Mouse (Mus musculus): ENCODE results near the gene Tuba1b. TPM values are rescaled to one million over a fixed set of nuclear protein-coding genes. Genes with fewer than 3 reads are reported as not detected.

The Tuba1b gene
- polyA plus RNA-seq, 1 experiment from 2014 or later = 2,301 TPM

DNA sequence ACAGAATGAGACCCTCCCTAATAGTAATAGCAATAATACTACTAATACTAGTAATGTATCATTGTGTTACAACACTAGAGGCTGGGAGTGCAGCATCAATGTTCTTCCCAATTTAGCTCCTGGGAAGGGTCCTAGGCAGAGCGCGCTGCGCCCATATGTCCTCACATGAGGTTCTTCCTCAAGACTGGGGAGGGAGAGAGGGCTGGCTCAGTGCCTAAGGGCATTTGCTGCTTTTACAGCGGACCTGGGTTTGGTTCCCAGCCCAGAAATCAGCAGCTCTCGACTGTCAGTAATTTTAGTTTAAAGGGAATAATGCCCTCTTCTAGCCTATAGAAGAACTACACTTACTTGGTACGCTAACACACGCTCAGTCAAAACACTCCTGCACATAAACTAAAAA lies 46.8 kb downstream of the Tuba1b start:
- DNase-seq (ENCODE audit: low spot score) = no peak
- Histone ChIP-seq H3K9me3 (replicated peaks) (no peaks in the 10 kb centered on the region), H3K27me3 (ENCODE audit: low read depth, poor library complexity, severe bottlenecking) (peaks cover 21% of the 10 kb centered on the region), H3K27ac (no peak overlapping the region), H3K36me3 (no peaks in the 10 kb centered on the region), H3K4me3 (no peak overlapping the region), H3K4me1 (peaks cover 8% of the 10 kb centered on the region)
- WGBS = 81% methylated on average over 7 of the region's 7 CpGs

- WGBS = 72% methylated on average over 8 of the region's 8 CpGs
- no peak overlapping the region for H3K27ac ChIP-seq
- no peaks in the 10 kb centered on the region for H3K36me3 ChIP-seq
- H3K4me1 ChIP-seq = peaks cover 15% of the 10 kb centered on the region
- no peaks in the 10 kb centered on the region for H3K9me3 ChIP-seq (replicated peaks)
- H3K27me3 ChIP-seq (ENCODE audit: low read depth, poor library complexity, severe bottlenecking) = peaks cover 14% of the 10 kb centered on the region
- no peak for DNase-seq (ENCODE audit: low spot score)
- H3K4me3 ChIP-seq = no peak overlapping the region
Measured at GRCm38 (mm10) chr15:98886667-98887387, 47.5 kb downstream of the Tuba1b start.

DNA sequence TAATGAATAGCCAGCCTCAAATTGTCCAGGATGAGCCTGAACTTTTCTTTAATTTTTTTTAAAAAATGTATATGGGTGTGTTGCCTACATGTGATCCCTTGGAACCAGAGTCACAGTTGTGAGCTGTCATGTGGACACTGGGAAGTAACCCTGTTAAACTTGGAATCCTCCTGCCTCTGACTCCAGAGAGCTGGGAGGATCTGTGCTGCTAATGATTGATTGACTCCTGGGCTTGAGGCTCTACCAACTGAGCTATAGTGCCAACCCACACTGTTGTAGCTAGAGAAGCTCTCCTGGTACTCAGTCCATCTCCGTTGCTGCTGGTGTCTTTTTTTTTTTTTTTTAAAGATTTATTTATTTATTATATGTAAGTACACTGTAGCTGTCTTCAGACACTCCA lies 50.3 kb downstream of the Tuba1b start:
- no peaks in the 10 kb centered on the region for H3K27me3 ChIP-seq (ENCODE audit: low read depth, poor library complexity, severe bottlenecking)
- 81% methylated on average over 1 of the region's 1 CpGs for WGBS
- DNase-seq (ENCODE audit: low spot score) = no peak

GRCm38 (mm10) chr15:98883661-98884060 lies 50.7 kb downstream of the Tuba1b start:
- no peak for DNase-seq (ENCODE audit: low spot score)
- H3K9me3 ChIP-seq (replicated peaks) = no peaks in the 10 kb centered on the region
- no peak overlapping the region for H3K27ac ChIP-seq
- no peaks in the 10 kb centered on the region for H3K27me3 ChIP-seq (ENCODE audit: low read depth, poor library complexity, severe bottlenecking)
- no peak overlapping the region for H3K4me3 ChIP-seq
- peaks cover 11% of the 10 kb centered on the region for H3K36me3 ChIP-seq
- peaks cover 31% of the 10 kb centered on the region for H3K4me1 ChIP-seq

More for the DNA sequence above, 50.3 kb downstream of the Tuba1b start:
- Histone ChIP-seq H3K36me3 (peaks cover 6% of the 10 kb centered on the region), H3K4me3 (no peak overlapping the region), H3K27ac (no peak overlapping the region), H3K4me1 (peaks cover 31% of the 10 kb centered on the region), H3K9me3 (replicated peaks) (no peaks in the 10 kb centered on the region)

- Histone ChIP-seq H3K36me3 (peaks cover 22% of the 10 kb centered on the region), H3K27me3 (ENCODE audit: low read depth, poor library complexity, severe bottlenecking) (no peaks in the 10 kb centered on the region), H3K27ac (peak overlapping the region; percentile 92), H3K4me3 (peak overlapping the region; percentile 77), H3K4me1 (peaks cover 31% of the 10 kb centered on the region), H3K9me3 (replicated peaks) (no peaks in the 10 kb centered on the region)
- WGBS = 17% methylated on average over 5 of the region's 5 CpGs
- DNase-seq (ENCODE audit: low spot score) = no peak
Measured at GRCm38 (mm10) chr15:98881656-98882008, 52.7 kb downstream of the Tuba1b start.

Other genes with a start within 250 kb of the Tuba1b start
- 0.34 and 0.64 TPM in 2 replicates for gene Ccdc65, start 226.4 kb downstream of the Tuba1b start, polyA plus RNA-seq (2016; fragmentation: Nextera tagmentation; extraction: Ambion mirVana)
- gene Fkbp11, start 206.4 kb downstream of the Tuba1b start, polyA plus RNA-seq (2016; fragmentation: Nextera tagmentation; extraction: Ambion mirVana) = 26.8 and 28.9 TPM in 2 replicates
- 44.3 and 49.1 TPM in 2 replicates for gene Arf3, start 171.4 kb downstream of the Tuba1b start, polyA plus RNA-seq (2016; fragmentation: Nextera tagmentation; extraction: Ambion mirVana)
- gene Wnt10b, start 156.4 kb downstream of the Tuba1b start, polyA plus RNA-seq (2016; fragmentation: Nextera tagmentation; extraction: Ambion mirVana) = 0.62 and 0.99 TPM in 2 replicates
- gene Wnt1, start 144.7 kb downstream of the Tuba1b start, polyA plus RNA-seq (2016; fragmentation: Nextera tagmentation; extraction: Ambion mirVana) = not detected in 2 replicates
- gene Ddn, start 125.1 kb downstream of the Tuba1b start, polyA plus RNA-seq (2016; fragmentation: Nextera tagmentation; extraction: Ambion mirVana) = not detected in 2 replicates
- gene Prkag1, start 103.0 kb downstream of the Tuba1b start, polyA plus RNA-seq (2016; fragmentation: Nextera tagmentation; extraction: Ambion mirVana) = 92.3 and 97.7 TPM in 2 replicates
- 12.6 and 13.6 TPM in 2 replicates for gene Kmt2d, start 63.4 kb downstream of the Tuba1b start, polyA plus RNA-seq (2016; fragmentation: Nextera tagmentation; extraction: Ambion mirVana)
- gene Rhebl1, start 40.0 kb downstream of the Tuba1b start, polyA plus RNA-seq (2016; fragmentation: Nextera tagmentation; extraction: Ambion mirVana) = 27.9 and 34.3 TPM in 2 replicates
- 0.40 and 0.46 TPM in 2 replicates for gene Dhh, start 36.0 kb downstream of the Tuba1b start, polyA plus RNA-seq (2016; fragmentation: Nextera tagmentation; extraction: Ambion mirVana)
- 23.9 and 28.3 TPM in 2 replicates for gene Lmbr1l, start 16.3 kb downstream of the Tuba1b start, polyA plus RNA-seq (2016; fragmentation: Nextera tagmentation; extraction: Ambion mirVana)
- not detected in 2 replicates for gene Gm49450, start 19.0 kb upstream of the Tuba1b start, polyA plus RNA-seq (2016; fragmentation: Nextera tagmentation; extraction: Ambion mirVana)
- gene Tuba1a, start 19.1 kb upstream of the Tuba1b start, polyA plus RNA-seq (2016; fragmentation: Nextera tagmentation; extraction: Ambion mirVana) = 1,294 and 1,475 TPM in 2 replicates
- gene Tuba1c, start 95.3 kb upstream of the Tuba1b start, polyA plus RNA-seq (2016; fragmentation: Nextera tagmentation; extraction: Ambion mirVana) = 133 and 138 TPM in 2 replicates
- gene Prph, start 120.6 kb upstream of the Tuba1b start, polyA plus RNA-seq (2016; fragmentation: Nextera tagmentation; extraction: Ambion mirVana) = 0.16 TPM in 1 of 2 replicates, not detected in the other
- 54.8 and 56.2 TPM in 2 replicates for gene Troap, start 140.0 kb upstream of the Tuba1b start, polyA plus RNA-seq (2016; fragmentation: Nextera tagmentation; extraction: Ambion mirVana)
- gene C1ql4, start 153.3 kb upstream of the Tuba1b start, polyA plus RNA-seq (2016; fragmentation: Nextera tagmentation; extraction: Ambion mirVana) = 0.15 and 0.23 TPM in 2 replicates
- gene Dnajc22, start 158.6 kb upstream of the Tuba1b start, polyA plus RNA-seq (2016; fragmentation: Nextera tagmentation; extraction: Ambion mirVana) = 1.4 and 2.1 TPM in 2 replicates
- 60.5 and 64.1 TPM in 2 replicates for gene Spats2, start 191.4 kb upstream of the Tuba1b start, polyA plus RNA-seq (2016; fragmentation: Nextera tagmentation; extraction: Ambion mirVana)

Measured in limb, embryonic 10.5 days (tissue).